Mouse (Mus musculus) cerebellum, adult 2 months (tissue): ENCODE measurements at regions not wholly inside any gene's neighbourhood (a gene's known extent, or its start where the extent isn't known, plus 50 kb on each side); places are given as distances from the start of the nearest gene placed in this dataset.

ENCODE experiments used
- DNase-seq, 2 experiments: peaks; one replicate each; pipeline ENCODE4 v3.0.0; 2021
- H3K27ac ChIP-seq: fragments of 200-500 bp; 2 replicates; pipeline ENCODE4 v1.5.1; 2012; ENCODE audit warnings: low read length, control low read depth, inconsistent platforms; ENCODE audit not compliant: insufficient read depth
- H3K27me3 ChIP-seq: fragments of 200-500 bp; 2 replicates; pipeline ENCODE4 v1.6.1; 2012; ENCODE audit warnings: inconsistent platforms, mild to moderate bottlenecking, low read length, moderate library complexity; ENCODE audit not compliant: control insufficient read depth, insufficient read depth
- H3K4me1 ChIP-seq: fragments of 200-500 bp; 2 replicates; pipeline ENCODE4 v1.6.1; 2011; ENCODE audit warnings: low read length; ENCODE audit not compliant: control insufficient read depth, insufficient read depth
- H3K4me3 ChIP-seq: fragments of 200-500 bp; replicated peaks from 2 replicates; pipeline ENCODE3; 2011; ENCODE audit warnings: mild to moderate bottlenecking, low read depth, low read length, control low read depth; ENCODE audit not compliant: insufficient read depth
- CTCF ChIP-seq: fragments of 200-500 bp; IDR thresholded peaks from 2 replicates; pipeline ENCODE4 v1.5.1; 2011; ENCODE audit warnings: low read depth, mild to moderate bottlenecking, control low read depth, low read length, moderate library complexity, borderline replicate concordance; ENCODE audit not compliant: insufficient read depth
- POLR2A ChIP-seq: fragments of 200-500 bp; IDR thresholded peaks from 2 replicates; pipeline ENCODE4 v1.6.1; 2011; ENCODE audit warnings: low read length, control low read depth, borderline replicate concordance; ENCODE audit not compliant: insufficient read depth
- WGBS: fragments of 180-500 bp; shearing (Covaris S2); methylation state at CpG from one replicate; pipeline ENCODE4 v1.1.7; 2018; 5-methylcytosine and 5-hydroxymethylcytosine counted together

- H3K4me3 ChIP-seq = no peak overlapping the region
- H3K27me3 ChIP-seq = no peaks in the 10 kb centered on the region
- whole genome bisulfite sequencing = 91% methylated on average over 8 of the region's 8 CpGs
- H3K4me1 ChIP-seq = peaks cover 3% of the 10 kb centered on the region; the same call in 1 of the 2 replicates
- DNase-seq = no peak
- TF ChIP-seq CTCF (no peak), POLR2A (no peak)
- no peak overlapping the region for H3K27ac ChIP-seq
Observed at GRCm38 (mm10) chr5:149909971-149910370, 108.5 kb upstream of the Rxfp2 start.

GRCm38 (mm10) chr5:149911968-149912367 is 106.5 kb upstream of the Rxfp2 start:
- H3K27ac ChIP-seq = no peak overlapping the region
- peaks cover 3% of the 10 kb centered on the region; the same call in 1 of the 2 replicates for H3K4me1 ChIP-seq
- TF ChIP-seq CTCF = no peak
- TF ChIP-seq POLR2A = no peak
- DNase-seq = no peak
- H3K27me3 ChIP-seq = no peaks in the 10 kb centered on the region
- 90% methylated on average over 8 of the region's 8 CpGs for WGBS
- H3K4me3 ChIP-seq = no peak overlapping the region

- no peaks in the 10 kb centered on the region for H3K27me3 ChIP-seq
- H3K4me1 ChIP-seq = no peaks in the 10 kb centered on the region
- TF ChIP-seq CTCF = no peak
- TF ChIP-seq POLR2A = no peak
- DNase-seq = no peak
- no peak overlapping the region for H3K4me3 ChIP-seq
- no peak overlapping the region for H3K27ac ChIP-seq
Observed at GRCm38 (mm10) chr5:149915761-149916160, 102.7 kb upstream of the Rxfp2 start.

GRCm38 (mm10) chr5:149917374-149917773 is 101.1 kb upstream of the Rxfp2 start:
- TF ChIP-seq CTCF (no peak), POLR2A (no peak)
- Histone ChIP-seq H3K27me3 (no peaks in the 10 kb centered on the region), H3K4me1 (no peaks in the 10 kb centered on the region), H3K4me3 (no peak overlapping the region), H3K27ac (no peak overlapping the region)
- WGBS = 39% methylated on average over 3 of the region's 3 CpGs
- no peak for DNase-seq

- no peak for TF ChIP-seq CTCF
- no peak for TF ChIP-seq POLR2A
- H3K4me3 ChIP-seq = no peak overlapping the region
- H3K4me1 ChIP-seq = no peaks in the 10 kb centered on the region
- no peak for DNase-seq
- no peaks in the 10 kb centered on the region for H3K27me3 ChIP-seq
- no peak overlapping the region for H3K27ac ChIP-seq
- 32% methylated on average over 4 of the region's 4 CpGs for WGBS
Observed at GRCm38 (mm10) chr5:149919097-149919496, 99.4 kb upstream of the Rxfp2 start.

GRCm38 (mm10) chr5:149920326-149920725 is 98.1 kb upstream of the Rxfp2 start:
- 77% methylated on average over 4 of the region's 4 CpGs for WGBS
- no peak overlapping the region for H3K4me3 ChIP-seq
- DNase-seq = no peak
- H3K27me3 ChIP-seq = no peaks in the 10 kb centered on the region
- no peak for TF ChIP-seq POLR2A
- no peak for TF ChIP-seq CTCF
- no peak overlapping the region for H3K27ac ChIP-seq
- H3K4me1 ChIP-seq = no peaks in the 10 kb centered on the region

GRCm38 (mm10) chr5:149924501-149924900 is 94.0 kb upstream of the Rxfp2 start:
- 92% methylated on average over 10 of the region's 10 CpGs for WGBS
- Histone ChIP-seq H3K4me1 (no peaks in the 10 kb centered on the region), H3K4me3 (no peak overlapping the region), H3K27me3 (no peaks in the 10 kb centered on the region), H3K27ac (no peak overlapping the region)
- no peak for DNase-seq
- TF ChIP-seq POLR2A (no peak), CTCF (no peak)

GRCm38 (mm10) chr5:149926786-149927185 is 91.7 kb upstream of the Rxfp2 start:
- H3K27ac ChIP-seq = no peak overlapping the region
- H3K4me3 ChIP-seq = no peak overlapping the region
- H3K4me1 ChIP-seq = no peaks in the 10 kb centered on the region
- no peaks in the 10 kb centered on the region for H3K27me3 ChIP-seq
- 79% methylated on average over 2 of the region's 2 CpGs for WGBS
- DNase-seq = no peak
- TF ChIP-seq POLR2A = no peak
- TF ChIP-seq CTCF = no peak

- 39% methylated on average over 9 of the region's 9 CpGs for WGBS
- no peak for DNase-seq
- Histone ChIP-seq H3K27me3 (no peaks in the 10 kb centered on the region), H3K4me1 (no peaks in the 10 kb centered on the region), H3K4me3 (no peak overlapping the region), H3K27ac (no peak overlapping the region)
- no peak for TF ChIP-seq CTCF
- no peak for TF ChIP-seq POLR2A
Observed at GRCm38 (mm10) chr5:149931574-149932161, 86.8 kb upstream of the Rxfp2 start.
